Mouse (Mus musculus) embryonic facial prominence, embryonic 11.5 days (tissue): ENCODE measurements around the gene Hoxd11. TPM values are rescaled to one million over a fixed set of nuclear protein-coding genes. Genes with fewer than 3 reads are reported as not detected.
A peak's percentile ranks its signal among the peaks of the same experiment; 100 is the strongest.

Experiments
- ATAC-seq: fragments of 200-750 bp; cut with Nextera tagmentation; replicated peaks from 2 replicates; pipeline ENCODE4 v1.8.0; 2017; ENCODE audit warnings: low read depth; ENCODE audit not compliant: insufficient number of reproducible peaks, low FRiP score, low TSS enrichment
- DNase-seq: peaks from one replicate; pipeline ENCODE4 v3.0.0-alpha.2; 2015; ENCODE audit warnings: low spot score
- H3K27ac ChIP-seq: fragments of 300-500 bp; sonication (generic); replicated peaks from 2 replicates; pipeline ENCODE4 v1.5.1; 2014; ENCODE audit warnings: mild to moderate bottlenecking, low read depth, low read length, control low read depth
- H3K27me3 ChIP-seq: fragments of 300-500 bp; sonication (generic); 2 replicates; pipeline ENCODE4 v1.6.1; 2014; ENCODE audit warnings: mild to moderate bottlenecking, low read length, moderate library complexity, mixed read lengths; ENCODE audit not compliant: control insufficient read depth, insufficient read depth
- H3K36me3 ChIP-seq: fragments of 300-500 bp; sonication (generic); replicated peaks from 2 replicates; pipeline ENCODE4 v1.6.1; 2014; ENCODE audit warnings: low read depth, mild to moderate bottlenecking, low read length, moderate library complexity, mixed read lengths; ENCODE audit not compliant: control insufficient read depth, insufficient read depth
- H3K4me1 ChIP-seq: fragments of 300-500 bp; sonication (generic); 2 replicates; pipeline ENCODE4 v1.6.1; 2014; ENCODE audit warnings: low read length, mixed read lengths; ENCODE audit not compliant: control insufficient read depth, insufficient read depth
- H3K4me2 ChIP-seq: fragments of 300-500 bp; sonication (generic); 2 replicates; pipeline ENCODE4 v1.6.1; 2014; ENCODE audit warnings: low read depth, mild to moderate bottlenecking, control low read depth, low read length, moderate library complexity
- H3K4me3 ChIP-seq: fragments of 300-500 bp; sonication (generic); 2 replicates; pipeline ENCODE4 v1.5.1; 2014; ENCODE audit warnings: low read depth, low read length, control low read depth
- H3K9ac ChIP-seq: fragments of 300-500 bp; sonication (generic); replicated peaks from 2 replicates; pipeline ENCODE4 v1.6.1; 2014; ENCODE audit warnings: mild to moderate bottlenecking, control low read depth, low read length
- H3K9me3 ChIP-seq: fragments of 300-500 bp; sonication (generic); replicated peaks from 2 replicates; pipeline ENCODE4 v1.6.1; 2016; ENCODE audit warnings: mild to moderate bottlenecking, low read length, inconsistent platforms, mixed read lengths; ENCODE audit not compliant: control insufficient read depth
- WGBS: fragments of 180-500 bp; shearing (Covaris S2); extraction: QIAGEN DNeasy Blood & Tissue Kit; methylation state at CpG from one replicate; pipeline ENCODE4 v1.1.7; 2014; 5-methylcytosine and 5-hydroxymethylcytosine counted together
- polyA plus RNA-seq: library from polyadenylated mRNA; unstranded; fragments of >200 nt; fragmentation: Nextera tagmentation; extraction: Ambion mirVana; gene quantifications from 2 replicates; pipeline ENCODE4 v1.2.1, GENCODE M21; 2014

Hoxd11 gene
- polyA plus RNA-seq, 1 experiment from 2014 or later: not detected

- H3K9ac ChIP-seq: no peak overlapping the region
- no peaks in the 10 kb centered on the region for H3K9me3 ChIP-seq
- 0 out of 2 replicates have a peak, but pooled peaks cover 2% of the 10 kb centered on the region for H3K4me1 ChIP-seq
- no peak overlapping the region for H3K4me3 ChIP-seq
- WGBS: 2% methylated on average over 26 of the region's 26 CpGs
- DNase-seq: peak; percentile 95
- H3K4me2 ChIP-seq: peak overlapping the region; percentile 34; the same call in 1 of the 2 replicates
- ATAC-seq: peak; percentile 85; the same call in 1 of the 2 replicates
- H3K27me3 ChIP-seq: peaks cover 75% of the 10 kb centered on the region
- no peaks in the 10 kb centered on the region for H3K36me3 ChIP-seq
- no peak overlapping the region for H3K27ac ChIP-seq
These were observed 36.3 kb downstream of the Hoxd11 start for GRCm38 (mm10) chr2:74715504-74716241.

- Histone ChIP-seq H3K4me3 (no peak overlapping the region), H3K27ac (no peak overlapping the region), H3K36me3 (no peaks in the 10 kb centered on the region), H3K4me1 (no peaks in the 10 kb centered on the region), H3K9me3 (no peaks in the 10 kb centered on the region), H3K27me3 (peaks cover 83% of the 10 kb centered on the region), H3K4me2 (no peak overlapping the region), H3K9ac (no peak overlapping the region)
- DNase-seq (no peak), ATAC-seq (no peak)
- 10% methylated on average over 2 of the region's 2 CpGs for WGBS
These were observed 41.0 kb downstream of the Hoxd11 start for GRCm38 (mm10) chr2:74720384-74720783.

GRCm38 (mm10) chr2:74720955-74721491, 41.7 kb downstream of the Hoxd11 start:
- ATAC-seq (no peak), DNase-seq (no peak)
- Histone ChIP-seq H3K4me2 (no peak overlapping the region), H3K27me3 (peaks cover 85% of the 10 kb centered on the region), H3K27ac (no peak overlapping the region), H3K36me3 (no peaks in the 10 kb centered on the region), H3K4me3 (no peak overlapping the region), H3K9ac (no peak overlapping the region), H3K9me3 (no peaks in the 10 kb centered on the region), H3K4me1 (no peaks in the 10 kb centered on the region)
- WGBS: under 1% methylated on average over 5 of the region's 5 CpGs

- WGBS: 3% methylated on average over 6 of the region's 6 CpGs
- H3K4me1 ChIP-seq: no peaks in the 10 kb centered on the region
- H3K36me3 ChIP-seq: no peaks in the 10 kb centered on the region
- H3K9ac ChIP-seq: no peak overlapping the region
- H3K4me2 ChIP-seq: no peak overlapping the region
- H3K27me3 ChIP-seq: peaks cover 87% of the 10 kb centered on the region
- no peak overlapping the region for H3K4me3 ChIP-seq
- ATAC-seq: no peak
- no peaks in the 10 kb centered on the region for H3K9me3 ChIP-seq
- no peak for DNase-seq
- no peak overlapping the region for H3K27ac ChIP-seq
These were observed 42.5 kb downstream of the Hoxd11 start for GRCm38 (mm10) chr2:74721882-74722281.

GRCm38 (mm10) chr2:74722949-74723348, 43.6 kb downstream of the Hoxd11 start:
- Histone ChIP-seq H3K9ac (no peak overlapping the region), H3K9me3 (no peaks in the 10 kb centered on the region), H3K4me2 (no peak overlapping the region), H3K27me3 (peaks cover 91% of the 10 kb centered on the region), H3K27ac (no peak overlapping the region), H3K4me3 (no peak overlapping the region), H3K36me3 (no peaks in the 10 kb centered on the region), H3K4me1 (no peaks in the 10 kb centered on the region; the same call in none of the 2 replicates)
- no peak for ATAC-seq
- DNase-seq: no peak
- 1% methylated on average over 8 of the region's 8 CpGs for WGBS

GRCm38 (mm10) chr2:74724244-74725015, 45.1 kb downstream of the Hoxd11 start:
- H3K27me3 ChIP-seq: peaks cover 97% of the 10 kb centered on the region
- no peaks in the 10 kb centered on the region for H3K9me3 ChIP-seq
- ATAC-seq: no peak
- no peak overlapping the region for H3K9ac ChIP-seq
- H3K27ac ChIP-seq: no peak overlapping the region
- H3K4me1 ChIP-seq: no peaks in the 10 kb centered on the region; the same call in none of the 2 replicates
- no peak overlapping the region for H3K4me3 ChIP-seq
- 8% methylated on average over 7 of the region's 7 CpGs for WGBS
- no peaks in the 10 kb centered on the region for H3K36me3 ChIP-seq
- DNase-seq: no peak
- H3K4me2 ChIP-seq: no peak overlapping the region

- peaks cover 95% of the 10 kb centered on the region for H3K27me3 ChIP-seq
- H3K4me3 ChIP-seq: no peak overlapping the region
- H3K4me1 ChIP-seq: no peaks in the 10 kb centered on the region; the same call in none of the 2 replicates
- 2% methylated on average over 17 of the region's 17 CpGs for WGBS
- H3K27ac ChIP-seq: no peak overlapping the region
- no peaks in the 10 kb centered on the region for H3K9me3 ChIP-seq
- no peak overlapping the region for H3K9ac ChIP-seq
- ATAC-seq: no peak
- DNase-seq: no peak
- H3K36me3 ChIP-seq: no peaks in the 10 kb centered on the region
- H3K4me2 ChIP-seq: no peak overlapping the region
These were observed 45.8 kb downstream of the Hoxd11 start for GRCm38 (mm10) chr2:74725171-74725570.

- Histone ChIP-seq H3K4me1 (no peaks in the 10 kb centered on the region; the same call in none of the 2 replicates), H3K9me3 (no peaks in the 10 kb centered on the region), H3K27ac (no peak within 1 kb of the TSS), H3K9ac (no peak within 1 kb of the TSS), H3K4me3 (peak within 1 kb of the TSS; percentile 16), H3K4me2 (peak within 1 kb of the TSS; percentile 36), H3K27me3 (peaks cover 95% of the 10 kb centered on the region), H3K36me3 (no peaks in the 10 kb centered on the region)
- DNase-seq (no peak), ATAC-seq (no peak)
- 5% methylated on average over 5 of the region's 5 CpGs for WGBS
These were observed 47.2 kb downstream of the Hoxd11 start, which contains the start of gene Gm28230 for GRCm38 (mm10) chr2:74726551-74726950. TSS of gene Gm28230 (plus strand) at chr2:74726728.
